Mouse (Mus musculus) adipocyte (in vitro differentiated cells): Measurements from ENCODE around the gene Rnf167.
A peak's percentile ranks its signal among the peaks of the same experiment; 100 is the strongest.

ENCODE experiments used
- DNase-seq: peaks from one replicate; pipeline ENCODE4 v3.0.0-alpha.2; 2016; ENCODE audit warnings: low spot score

Rnf167 gene

GRCm38 (mm10) chr11:70654923-70655570, 8.0 kb downstream of the Rnf167 start:
- peak; percentile 79 for DNase-seq

GRCm38 (mm10) chr11:70655571-70656455, 8.8 kb downstream of the Rnf167 start:
- DNase-seq, result peak; percentile 46

GRCm38 (mm10) chr11:70656456-70656927, 9.5 kb downstream of the Rnf167 start:
- DNase-seq, result peak; percentile 38

- no peak for DNase-seq
Measured at GRCm38 (mm10) chr11:70656964-70657363, 9.9 kb downstream of the Rnf167 start, which contains the start of gene Eno3. TSS of gene Eno3 (plus strand) at chr11:70657202.

DNA sequence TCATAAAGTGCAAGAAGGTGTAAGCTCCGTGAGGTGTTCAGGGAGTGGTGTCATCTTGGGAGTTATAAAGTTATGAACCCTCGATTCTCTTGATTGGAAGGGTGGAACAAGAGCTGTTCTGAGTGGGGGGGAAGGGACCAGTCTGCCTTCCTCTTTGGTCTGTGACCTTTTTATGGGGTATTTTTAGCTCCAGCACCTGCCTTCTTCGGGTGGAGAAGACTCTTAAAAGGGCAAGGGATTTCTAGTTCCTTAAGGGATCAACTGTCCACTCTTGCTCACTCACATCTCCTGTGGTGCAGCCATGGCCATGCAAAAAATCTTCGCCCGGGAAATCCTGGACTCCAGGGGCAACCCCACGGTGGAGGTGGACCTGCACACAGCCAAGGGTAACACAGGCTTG, 10.5 kb downstream of the Rnf167 start:
- no peak for DNase-seq

GRCm38 (mm10) chr11:70657991-70658390, 11.0 kb downstream of the Rnf167 start:
- DNase-seq, result no peak

DNA sequence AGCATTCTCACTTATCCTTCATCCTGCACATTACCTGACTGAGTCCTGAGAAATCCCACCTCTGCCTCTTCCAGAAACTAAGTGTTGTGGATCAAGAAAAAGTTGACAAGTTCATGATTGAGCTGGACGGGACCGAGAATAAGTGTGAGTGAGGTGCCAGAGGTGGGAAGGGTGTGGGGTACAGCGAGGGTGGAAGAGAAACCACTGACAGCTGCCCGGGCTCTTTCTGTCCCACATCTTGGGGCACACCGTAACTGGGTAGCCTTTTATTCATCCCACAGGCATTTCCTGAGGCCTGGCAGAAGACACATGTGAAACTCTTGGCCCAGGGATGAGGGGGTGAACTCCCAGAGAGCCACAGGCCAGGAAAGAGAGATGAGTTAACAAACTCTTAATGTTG, 11.5 kb downstream of the Rnf167 start:
- DNase-seq, result no peak

- no peak for DNase-seq
Measured at GRCm38 (mm10) chr11:70658942-70659341, 11.9 kb downstream of the Rnf167 start.

DNA sequence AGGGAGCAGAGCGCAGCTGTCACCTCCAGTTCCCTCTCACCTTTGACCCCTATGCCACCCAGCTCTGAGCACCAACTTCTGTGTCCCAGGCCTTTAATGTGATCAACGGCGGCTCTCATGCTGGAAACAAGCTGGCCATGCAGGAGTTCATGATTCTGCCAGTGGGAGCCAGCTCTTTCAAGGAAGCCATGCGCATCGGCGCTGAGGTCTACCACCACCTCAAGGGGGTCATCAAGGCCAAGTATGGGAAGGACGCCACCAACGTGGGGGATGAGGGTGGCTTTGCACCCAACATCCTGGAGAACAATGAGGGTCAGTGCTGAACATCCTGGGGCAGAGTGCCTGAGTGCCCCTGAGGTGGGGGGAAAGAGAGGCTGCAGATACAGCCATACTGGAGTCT, 13.5 kb downstream of the Rnf167 start:
- DNase-seq, result no peak

- DNase-seq, result no peak
Measured at GRCm38 (mm10) chr11:70663101-70663500, 16.1 kb downstream of the Rnf167 start.

DNA sequence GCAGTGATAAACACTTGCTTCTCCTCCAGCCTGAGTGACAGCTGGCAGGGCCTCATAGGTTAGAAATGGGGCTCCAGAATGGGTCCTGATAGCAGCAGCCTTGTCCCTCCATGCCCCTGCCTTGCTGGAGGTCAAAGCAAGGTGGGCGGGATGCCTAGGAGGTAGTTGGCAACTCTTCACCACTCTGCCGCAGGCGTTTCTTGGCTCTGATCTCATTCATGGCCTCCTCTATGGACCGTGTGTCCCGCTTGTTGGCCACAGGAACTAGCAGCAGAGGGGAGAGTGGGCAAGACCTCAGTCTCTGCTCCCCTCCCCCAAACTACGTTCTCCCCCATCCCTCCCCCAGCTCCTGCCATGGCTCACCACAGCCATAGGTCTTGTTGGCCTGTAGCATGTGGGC, 16.9 kb downstream of the Rnf167 start:
- DNase-seq, result no peak

GRCm38 (mm10) chr11:70664741-70665140, 17.7 kb downstream of the Rnf167 start:
- DNase-seq, result no peak

DNA sequence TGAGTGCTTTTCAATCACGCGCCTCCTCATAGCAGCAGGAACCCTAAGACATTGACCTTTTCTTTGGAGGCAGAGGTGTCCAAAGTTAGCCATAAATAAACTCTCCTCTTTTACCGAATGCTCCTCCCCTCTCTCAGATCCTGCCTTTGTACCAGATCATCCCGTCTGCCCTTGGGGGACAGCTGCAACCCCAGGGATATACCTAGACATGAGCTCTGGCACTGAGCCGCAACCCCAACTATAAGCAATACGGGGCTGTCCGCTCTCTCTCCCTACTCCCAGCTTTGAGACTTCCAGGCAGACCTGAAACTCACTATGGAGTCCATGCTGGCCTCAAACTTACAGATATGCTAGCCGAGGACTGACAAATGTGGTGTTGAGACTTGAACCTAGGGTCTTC, 19.7 kb downstream of the Rnf167 start:
- DNase-seq, result no peak

DNA sequence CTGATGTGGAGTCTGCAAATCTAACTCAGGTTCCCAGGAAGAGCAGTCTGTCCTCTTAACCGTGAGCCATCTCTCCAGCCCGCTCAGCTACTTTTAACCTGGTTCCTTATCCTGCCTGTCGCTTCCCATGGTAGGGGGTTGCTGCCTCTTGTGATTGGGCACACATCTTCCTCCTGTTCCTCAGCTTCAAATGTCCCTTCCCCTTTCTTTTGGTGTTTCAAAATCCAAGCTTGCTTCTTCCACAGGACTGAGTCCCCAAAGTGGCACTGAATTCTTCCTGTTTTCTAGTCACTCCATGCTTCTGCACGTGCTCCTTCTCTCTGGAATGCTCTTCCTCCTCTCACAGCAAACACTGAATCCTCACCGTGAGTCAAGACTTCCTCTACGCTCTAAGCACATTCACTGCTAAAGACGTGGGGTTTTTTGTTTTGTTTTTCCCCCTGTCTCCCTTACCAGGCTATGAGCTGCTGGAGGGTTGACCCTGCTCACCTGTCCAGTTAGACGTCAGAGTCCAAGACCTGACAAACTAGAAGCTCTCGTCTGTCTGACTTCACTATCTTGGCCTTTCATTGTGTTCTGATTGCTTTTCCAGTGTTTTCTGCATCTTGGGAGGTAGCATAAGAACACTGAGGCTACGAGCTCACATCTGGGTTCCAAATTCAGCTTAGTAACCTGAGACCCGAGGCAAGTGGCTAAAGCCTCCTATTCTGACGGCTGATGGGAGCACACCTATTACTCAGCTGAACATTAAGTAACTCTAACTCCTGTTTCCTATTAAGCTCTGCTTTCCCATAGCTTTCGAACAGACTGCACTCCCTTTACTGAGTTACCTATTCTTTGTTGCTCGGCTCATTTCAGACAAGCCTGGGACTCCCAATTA, 20.5 kb downstream of the Rnf167 start:
- no peak for DNase-seq

GRCm38 (mm10) chr11:70668335-70668770, 21.3 kb downstream of the Rnf167 start:
- DNase-seq, result no peak

DNA sequence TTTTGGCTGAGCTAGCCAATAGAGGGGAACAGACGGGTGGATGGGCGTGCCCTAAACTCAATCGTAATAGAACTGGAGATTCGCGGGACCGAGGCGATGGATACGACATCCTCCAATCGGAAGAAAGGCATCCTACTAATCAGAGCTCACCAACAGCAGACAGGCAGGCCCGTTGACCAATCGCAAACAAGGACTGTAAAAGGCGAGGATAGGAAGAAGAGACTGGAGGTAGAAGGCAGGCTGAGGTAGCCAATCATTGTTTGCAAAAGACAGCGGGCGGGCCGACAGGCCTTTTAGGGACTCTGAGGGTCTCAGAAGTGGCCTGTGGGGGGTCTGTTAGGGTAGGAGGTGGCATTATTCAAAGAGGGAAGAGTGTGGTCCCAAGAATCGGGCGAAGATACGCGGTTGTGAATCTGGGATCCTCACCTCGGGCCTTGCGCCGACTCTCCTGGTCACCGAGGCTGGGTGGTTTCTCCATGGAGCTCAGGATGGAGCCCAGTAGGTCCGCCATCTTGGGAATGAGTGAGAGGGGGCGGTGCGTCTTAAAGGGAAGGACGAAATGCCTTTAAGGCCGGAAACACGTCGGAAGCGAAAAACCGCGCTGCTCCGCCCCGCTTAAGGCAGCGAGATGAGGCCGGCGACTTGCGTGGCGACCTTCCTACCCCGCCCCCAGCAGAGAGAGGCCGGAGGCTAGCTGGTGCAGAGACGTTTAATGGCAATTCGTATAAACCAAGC, 21.9 kb downstream of the Rnf167 start, which contains the start of gene Spag7:
TSS of gene Spag7 (minus strand) at position 646 of the 735 bp plus-strand sequence.
- DNase-seq, result peak; percentile 99

DNA sequence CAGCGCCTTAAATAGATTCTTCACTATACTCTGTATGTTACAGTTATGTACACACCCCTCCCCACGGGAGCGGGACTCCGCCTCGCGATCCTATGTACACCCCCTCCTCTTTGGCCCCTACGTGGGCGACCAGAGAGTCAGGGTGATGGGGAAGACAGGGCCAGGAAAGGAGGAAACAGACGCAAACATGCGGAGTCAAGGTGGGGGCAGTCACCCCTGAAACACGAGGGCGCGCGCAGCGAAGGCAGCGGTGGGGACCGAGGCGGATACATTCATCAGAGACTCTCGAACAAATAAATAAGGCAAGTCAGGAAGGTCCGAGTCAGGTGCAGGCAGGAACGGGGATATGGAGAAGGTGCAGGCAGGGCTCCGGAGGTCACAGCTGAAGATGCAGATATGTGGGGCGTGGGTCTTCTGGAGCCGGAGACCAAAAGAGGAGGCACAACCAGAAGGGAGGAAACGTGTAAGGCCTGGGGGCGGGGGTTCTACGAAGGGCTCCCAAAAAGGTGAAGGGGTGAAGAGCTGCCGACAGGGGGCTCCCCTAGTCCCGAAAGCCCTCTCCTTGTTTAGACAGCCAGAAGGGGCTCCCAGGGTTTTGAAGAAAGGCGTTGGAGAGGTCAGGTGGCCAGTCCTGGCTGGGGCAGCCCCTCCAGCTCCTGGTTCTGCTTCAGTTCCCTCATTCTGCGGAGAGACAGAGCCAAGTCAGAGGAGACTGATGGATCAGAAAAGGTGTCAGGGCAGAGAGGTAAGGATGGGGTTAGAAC, 22.7 kb downstream of the Rnf167 start:
- peak; percentile 79 for DNase-seq

- no peak for DNase-seq
Measured at GRCm38 (mm10) chr11:70670483-70670882, 23.4 kb downstream of the Rnf167 start.

DNA sequence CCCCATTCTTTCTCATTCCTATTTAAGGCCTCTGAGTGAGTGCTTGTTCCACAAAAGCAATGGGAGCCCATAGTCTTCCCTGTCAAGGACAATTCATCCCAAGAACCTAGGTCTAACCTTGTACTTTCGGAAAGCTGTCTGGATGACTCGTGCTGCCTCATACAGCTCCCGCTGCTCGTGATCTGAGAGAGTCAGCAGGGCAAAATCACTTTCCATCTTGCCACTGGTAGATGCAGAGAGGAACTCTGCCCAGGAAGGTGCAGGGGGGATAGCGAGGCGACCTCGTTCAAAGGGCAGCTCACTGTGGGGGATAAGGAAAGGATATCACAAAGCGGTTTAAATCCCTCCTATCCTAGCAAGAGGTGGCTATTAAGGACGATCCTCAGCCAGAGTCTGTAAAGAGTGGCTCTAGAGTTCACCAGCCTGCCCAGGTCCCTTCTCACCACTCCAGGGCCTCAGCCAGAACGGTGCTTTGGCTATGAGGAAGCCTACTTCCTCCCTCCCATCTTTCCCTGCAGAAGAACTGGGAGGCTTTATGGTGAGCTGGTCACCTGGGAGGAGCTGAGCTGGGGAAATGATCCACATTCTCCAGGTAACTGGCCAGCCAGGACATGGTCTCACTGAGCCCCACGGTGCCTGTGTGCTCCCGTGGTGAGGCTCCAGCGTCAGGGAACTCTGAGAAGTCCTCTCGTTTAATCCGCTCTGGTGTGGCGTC, 24.5 kb downstream of the Rnf167 start:
- DNase-seq, result no peak

DNA sequence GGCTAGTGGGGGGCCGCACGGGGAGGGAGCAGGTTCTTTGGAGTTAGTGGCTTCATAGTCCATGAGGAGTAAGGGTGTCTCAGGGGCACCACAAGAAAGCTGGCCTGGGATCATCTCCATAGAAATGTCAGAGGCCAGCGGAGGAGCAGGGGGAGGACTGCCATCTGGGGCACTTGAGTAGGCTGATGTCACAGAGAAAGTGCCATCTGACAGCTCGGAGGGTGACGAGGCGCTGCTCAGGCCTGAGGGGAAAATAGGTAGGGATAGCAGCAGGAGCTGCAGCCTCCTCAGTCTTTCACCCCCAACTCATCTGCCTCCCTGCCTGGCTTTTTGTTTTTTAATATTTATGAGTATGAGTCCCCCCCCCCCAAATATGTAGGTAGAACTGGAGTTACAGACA, 27.0 kb downstream of the Rnf167 start:
- DNase-seq, result no peak
